Mouse (Mus musculus) embryonic facial prominence, embryonic 14.5 days (tissue): ENCODE results near the gene Gm49378. TPM values are rescaled to one million over a fixed set of nuclear protein-coding genes. Genes with fewer than 3 reads are reported as not detected.
A peak's percentile ranks its signal among the peaks of the same experiment; 100 is the strongest.

Experiments used
- ATAC-seq: fragments of 200-750 bp; cut with Nextera tagmentation; 2 replicates; pipeline ENCODE4 v1.8.0; 2017; ENCODE audit warnings: low read depth, moderate number of reproducible peaks, moderate TSS enrichment
- DNase-seq: peaks from one replicate; pipeline ENCODE4 v3.0.0-alpha.2; 2015; ENCODE audit warnings: low spot score
- H3K27ac ChIP-seq: fragments of 300-500 bp; sonication (generic); replicated peaks from 2 replicates; pipeline ENCODE4 v1.5.1; 2014; ENCODE audit warnings: low read depth, mild to moderate bottlenecking, low read length, moderate library complexity
- H3K27me3 ChIP-seq: fragments of 300-500 bp; sonication (generic); replicated peaks from 2 replicates; pipeline ENCODE4 v1.6.1; 2014; ENCODE audit warnings: low read length; ENCODE audit not compliant: control insufficient read depth, insufficient read depth
- H3K36me3 ChIP-seq: fragments of 300-500 bp; sonication (generic); 2 replicates; pipeline ENCODE4 v1.6.1; 2014; ENCODE audit warnings: low read length, mixed read lengths; ENCODE audit not compliant: control insufficient read depth, insufficient read depth
- H3K4me1 ChIP-seq: fragments of 300-500 bp; sonication (generic); 2 replicates; pipeline ENCODE4 v1.6.1; 2014; ENCODE audit warnings: antibody characterized with exemption, low read length; ENCODE audit not compliant: control insufficient read depth, insufficient read depth
- H3K4me2 ChIP-seq: fragments of 300-500 bp; sonication (generic); 2 replicates; pipeline ENCODE4 v1.6.1; 2014; ENCODE audit warnings: low read depth, mild to moderate bottlenecking, low read length, moderate library complexity, mixed read lengths
- H3K4me3 ChIP-seq: fragments of 300-500 bp; sonication (generic); 2 replicates; pipeline ENCODE4 v1.5.1; 2014; ENCODE audit warnings: low read depth, mild to moderate bottlenecking, low read length
- H3K9ac ChIP-seq: fragments of 300-500 bp; sonication (generic); 2 replicates; pipeline ENCODE4 v1.6.1; 2014; ENCODE audit warnings: low read depth, mild to moderate bottlenecking, low read length, moderate library complexity, mixed read lengths
- H3K9me3 ChIP-seq: fragments of 300-500 bp; sonication (generic); 2 replicates; pipeline ENCODE4 v1.6.1; 2016; ENCODE audit warnings: low read length; ENCODE audit not compliant: control insufficient read depth
- WGBS: fragments of 180-500 bp; shearing (Covaris S2); extraction: QIAGEN DNeasy Blood & Tissue Kit; methylation state at CpG from one replicate; pipeline ENCODE4 v1.1.7; 2014; 5-methylcytosine and 5-hydroxymethylcytosine counted together
- polyA plus RNA-seq: library from polyadenylated mRNA; unstranded; fragments of >200 nt; fragmentation: Nextera tagmentation; extraction: Ambion mirVana; gene quantifications from 2 replicates; pipeline ENCODE4 v1.2.1, GENCODE M21; 2014

The Gm49378 gene
- polyA plus RNA-seq, 1 experiment from 2014 or later = 0.79 TPM

DNA sequence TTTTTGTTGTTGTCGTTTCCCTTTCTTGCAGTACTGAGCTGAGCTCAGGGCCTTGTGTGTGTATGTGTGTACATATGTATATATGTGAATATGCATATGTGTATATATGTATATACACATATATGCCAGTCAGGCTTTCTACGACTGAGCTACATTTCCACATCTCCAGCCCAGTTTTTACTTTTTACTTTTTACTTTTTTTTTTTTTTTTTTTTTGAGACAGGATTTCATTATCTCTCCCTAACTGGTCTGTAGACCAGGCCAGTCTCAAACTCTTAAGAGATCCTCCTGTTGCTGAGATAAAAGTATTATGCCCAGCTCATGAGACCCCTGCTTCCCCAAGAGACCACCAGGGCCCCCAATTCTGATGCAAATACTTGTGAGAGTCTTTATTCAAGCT is 20.9 kb downstream of the Gm49378 start:
- DNase-seq = no peak
- WGBS = 92% methylated on average over 2 of the region's 2 CpGs
- H3K27ac ChIP-seq = no peak overlapping the region

DNA sequence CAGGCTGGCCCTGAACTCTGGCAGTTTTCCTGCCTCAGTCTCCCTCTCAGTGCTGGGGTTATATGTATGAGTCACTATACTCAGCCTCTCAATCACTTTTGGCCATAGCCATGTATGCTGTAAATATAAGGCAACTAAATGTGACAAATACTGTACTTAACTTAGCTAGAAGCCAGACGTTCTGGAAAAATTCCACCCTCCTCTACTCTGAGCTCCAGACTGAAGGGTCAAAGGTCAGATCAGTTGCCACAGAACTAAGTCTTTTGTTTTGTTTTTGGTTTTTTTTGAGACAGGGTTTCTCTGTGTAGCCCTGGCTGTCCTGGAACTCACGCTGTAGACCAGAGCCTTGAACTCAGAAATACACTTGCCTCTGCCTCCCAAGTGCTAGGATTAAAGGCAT is 21.8 kb downstream of the Gm49378 start:
- Histone ChIP-seq H3K36me3 (no peaks in the 10 kb centered on the region), H3K27me3 (no peaks in the 10 kb centered on the region), H3K4me1 (peaks cover 4% of the 10 kb centered on the region; the same call in 1 of the 2 replicates), H3K4me3 (no peak overlapping the region), H3K4me2 (no peak overlapping the region), H3K27ac (no peak overlapping the region), H3K9me3 (no peaks in the 10 kb centered on the region), H3K9ac (no peak overlapping the region)
- 39% methylated on average over 2 of the region's 2 CpGs for WGBS
- no peak for ATAC-seq
- no peak for DNase-seq

More for the DNA sequence above, 20.9 kb downstream of the Gm49378 start:
- Histone ChIP-seq H3K36me3 (no peaks in the 10 kb centered on the region), H3K27me3 (no peaks in the 10 kb centered on the region), H3K9me3 (no peaks in the 10 kb centered on the region), H3K4me3 (no peak overlapping the region), H3K4me2 (no peak overlapping the region), H3K4me1 (peaks cover 4% of the 10 kb centered on the region; the same call in 1 of the 2 replicates), H3K9ac (no peak overlapping the region)
- no peak for ATAC-seq

DNA sequence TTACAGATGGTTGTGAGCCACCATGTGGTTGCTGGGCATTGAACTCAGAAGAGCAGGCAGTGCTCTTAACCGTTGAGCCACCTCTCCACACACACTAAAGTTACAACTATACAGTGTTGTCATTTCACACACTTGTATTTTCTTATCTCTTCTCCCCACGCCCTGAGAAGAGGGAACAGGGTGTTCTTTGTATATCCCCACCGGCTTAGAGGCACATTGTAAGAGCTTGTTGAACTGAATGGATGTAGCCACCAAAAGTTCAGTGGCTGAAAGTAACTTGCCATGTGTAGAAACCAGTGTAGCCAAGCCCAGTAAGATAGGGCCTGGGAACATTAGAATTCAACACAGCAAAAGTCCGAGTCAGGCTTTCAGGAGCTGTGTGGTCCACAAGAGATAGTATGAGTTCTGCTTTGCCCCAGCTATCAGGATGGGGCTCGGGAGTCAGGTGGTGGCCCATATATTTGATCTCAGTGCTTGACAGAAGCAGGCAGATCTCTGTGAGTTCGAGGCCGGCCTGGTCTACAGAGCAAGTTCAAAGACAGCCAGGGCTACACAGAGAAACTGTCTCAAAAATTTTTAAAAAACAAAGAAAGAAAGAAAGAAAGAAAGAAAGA is 23.0 kb downstream of the Gm49378 start:
- Histone ChIP-seq H3K4me2 (no peak overlapping the region), H3K4me1 (peaks cover 4% of the 10 kb centered on the region; the same call in 1 of the 2 replicates), H3K4me3 (no peak overlapping the region), H3K36me3 (0 out of 2 replicates have a peak, but pooled peaks cover 5% of the 10 kb centered on the region), H3K9ac (no peak overlapping the region), H3K27me3 (no peaks in the 10 kb centered on the region), H3K9me3 (no peaks in the 10 kb centered on the region), H3K27ac (no peak overlapping the region)
- ATAC-seq (no peak), DNase-seq (no peak)
- 73% methylated on average over 7 of the region's 7 CpGs for WGBS

DNA sequence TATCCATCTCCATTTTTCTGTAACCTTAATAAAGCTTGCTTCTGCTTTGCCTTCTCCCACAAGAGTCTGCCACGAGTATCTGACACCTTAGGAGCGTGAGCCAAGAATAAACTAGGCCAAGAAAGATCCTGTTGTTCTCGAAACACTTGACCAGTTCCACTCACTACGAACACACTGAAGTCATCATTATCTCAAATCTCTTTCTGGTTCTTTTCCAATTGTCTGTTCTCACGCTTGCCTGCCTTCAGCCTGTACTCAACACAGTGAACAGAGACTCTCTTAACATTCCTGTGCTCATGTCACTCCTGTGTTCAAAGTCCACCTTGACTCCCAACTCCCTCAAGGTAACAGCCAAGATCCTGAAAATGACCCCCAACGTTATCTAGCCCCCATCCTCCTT is 24.3 kb downstream of the Gm49378 start:
- 63% methylated on average over 6 of the region's 6 CpGs for WGBS
- Histone ChIP-seq H3K36me3 (peaks cover 18% of the 10 kb centered on the region), H3K9ac (no peak overlapping the region), H3K4me2 (no peak overlapping the region), H3K27me3 (no peaks in the 10 kb centered on the region), H3K27ac (no peak overlapping the region), H3K4me1 (no peaks in the 10 kb centered on the region), H3K4me3 (no peak overlapping the region), H3K9me3 (no peaks in the 10 kb centered on the region)
- no peak for ATAC-seq
- peak; percentile 8 for DNase-seq

DNA sequence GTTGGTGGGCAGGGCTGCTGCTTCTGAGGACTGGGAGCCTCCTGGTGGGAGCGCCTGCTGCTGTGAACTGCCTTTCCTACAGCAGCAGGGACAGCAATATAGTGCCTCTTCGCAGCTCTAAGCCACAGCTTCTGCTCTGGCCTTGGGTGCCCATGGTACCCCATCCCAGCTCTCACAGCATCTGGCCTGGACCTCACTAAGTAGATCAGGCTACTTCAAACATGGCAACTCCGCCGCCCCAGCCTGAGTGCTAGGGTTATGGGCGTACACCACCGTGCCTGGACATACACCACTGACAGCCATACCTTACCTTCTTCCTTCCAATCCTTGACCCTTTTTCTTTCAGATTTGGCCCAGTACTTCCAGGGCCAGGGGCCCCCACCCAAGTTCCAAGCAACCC is 29.4 kb downstream of the Gm49378 start:
- peaks cover 49% of the 10 kb centered on the region for H3K36me3 ChIP-seq
- H3K4me2 ChIP-seq = no peak overlapping the region
- no peak overlapping the region for H3K27ac ChIP-seq
- WGBS = 94% methylated on average over 6 of the region's 6 CpGs
- H3K27me3 ChIP-seq = no peaks in the 10 kb centered on the region
- no peaks in the 10 kb centered on the region for H3K9me3 ChIP-seq
- H3K4me1 ChIP-seq = peaks cover 4% of the 10 kb centered on the region; the same call in 1 of the 2 replicates
- no peak overlapping the region for H3K9ac ChIP-seq
- ATAC-seq (no peak), DNase-seq (no peak)
- no peak overlapping the region for H3K4me3 ChIP-seq

DNA sequence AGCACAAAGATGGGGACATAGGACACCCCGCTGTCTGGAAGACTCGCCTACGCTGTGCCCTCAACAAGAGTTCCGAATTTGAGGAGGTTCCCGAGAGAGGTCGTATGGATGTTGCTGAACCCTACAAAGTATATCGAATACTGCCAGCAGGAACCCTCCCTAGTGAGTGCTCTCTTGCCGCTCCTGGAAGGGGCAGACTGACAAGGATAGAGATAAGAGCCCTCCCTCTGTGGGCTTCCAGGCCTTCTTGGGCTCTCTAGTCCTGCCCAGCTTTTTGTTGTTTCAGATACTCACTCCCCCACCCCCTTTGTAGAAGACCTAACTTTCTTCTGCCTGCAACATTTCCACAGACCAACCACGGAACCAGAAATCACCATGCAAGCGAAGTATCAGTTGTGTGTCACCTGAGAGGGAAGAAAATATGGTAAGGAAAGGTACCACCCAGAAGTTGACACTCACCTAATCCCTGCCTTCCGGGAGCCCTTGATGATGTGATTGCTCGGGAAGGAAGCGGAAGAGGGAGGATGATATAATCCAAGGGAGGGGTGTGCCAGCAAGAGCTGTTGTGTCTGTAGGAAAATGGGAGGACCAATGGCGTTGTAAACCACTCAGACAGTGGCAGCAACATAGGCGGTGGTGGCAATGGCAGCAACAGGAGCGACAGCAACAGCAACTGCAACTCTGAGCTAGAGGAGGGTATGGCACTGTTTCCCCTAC is 31.8 kb downstream of the Gm49378 start:
- WGBS = 87% methylated on average over 16 of the region's 16 CpGs
- peaks cover 73% of the 10 kb centered on the region for H3K36me3 ChIP-seq
- H3K27me3 ChIP-seq = no peaks in the 10 kb centered on the region

DNA sequence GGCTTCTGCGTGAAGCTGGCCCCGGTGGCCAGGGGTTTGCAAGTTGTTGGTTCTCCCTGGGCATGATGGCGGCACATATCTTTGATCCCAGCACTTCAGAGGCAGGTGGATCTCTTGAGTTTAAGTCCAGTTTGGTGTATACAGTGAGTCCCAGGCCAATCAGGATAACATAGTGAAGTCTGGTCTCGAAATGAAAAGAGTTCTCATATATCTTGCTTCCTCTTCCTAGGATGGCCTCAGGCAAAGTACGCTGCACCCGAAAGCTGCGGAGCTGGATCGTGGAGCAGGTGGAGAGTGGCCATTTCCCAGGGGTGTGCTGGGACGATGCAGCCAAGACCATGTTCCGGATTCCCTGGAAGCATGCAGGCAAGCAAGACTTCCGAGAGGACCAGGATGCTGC is 32.9 kb downstream of the Gm49378 start:
- WGBS = 86% methylated on average over 11 of the region's 11 CpGs
- H3K4me2 ChIP-seq = peak overlapping the region; percentile 59
- no peaks in the 10 kb centered on the region for H3K9me3 ChIP-seq
- H3K27me3 ChIP-seq = no peaks in the 10 kb centered on the region
- ATAC-seq (no peak), DNase-seq (no peak)
- H3K4me3 ChIP-seq = 0 out of 2 replicates have a peak overlapping the region, but pooled peaks have one; percentile 42
- H3K27ac ChIP-seq = 0 out of 2 replicates have a peak overlapping the region, but pooled peaks have one; percentile 24
- H3K9ac ChIP-seq = 0 out of 2 replicates have a peak overlapping the region, but pooled peaks have one; percentile 14
- peaks cover 81% of the 10 kb centered on the region for H3K36me3 ChIP-seq
- H3K4me1 ChIP-seq = peaks cover 4% of the 10 kb centered on the region; the same call in 1 of the 2 replicates

More for the DNA sequence above, 31.8 kb downstream of the Gm49378 start:
- Histone ChIP-seq H3K4me1 (peaks cover 4% of the 10 kb centered on the region; the same call in 1 of the 2 replicates), H3K9ac (no peak overlapping the region), H3K9me3 (no peaks in the 10 kb centered on the region), H3K4me3 (no peak overlapping the region), H3K4me2 (no peak overlapping the region), H3K27ac (no peak overlapping the region)
- ATAC-seq = no peak
- DNase-seq = no peak

DNA sequence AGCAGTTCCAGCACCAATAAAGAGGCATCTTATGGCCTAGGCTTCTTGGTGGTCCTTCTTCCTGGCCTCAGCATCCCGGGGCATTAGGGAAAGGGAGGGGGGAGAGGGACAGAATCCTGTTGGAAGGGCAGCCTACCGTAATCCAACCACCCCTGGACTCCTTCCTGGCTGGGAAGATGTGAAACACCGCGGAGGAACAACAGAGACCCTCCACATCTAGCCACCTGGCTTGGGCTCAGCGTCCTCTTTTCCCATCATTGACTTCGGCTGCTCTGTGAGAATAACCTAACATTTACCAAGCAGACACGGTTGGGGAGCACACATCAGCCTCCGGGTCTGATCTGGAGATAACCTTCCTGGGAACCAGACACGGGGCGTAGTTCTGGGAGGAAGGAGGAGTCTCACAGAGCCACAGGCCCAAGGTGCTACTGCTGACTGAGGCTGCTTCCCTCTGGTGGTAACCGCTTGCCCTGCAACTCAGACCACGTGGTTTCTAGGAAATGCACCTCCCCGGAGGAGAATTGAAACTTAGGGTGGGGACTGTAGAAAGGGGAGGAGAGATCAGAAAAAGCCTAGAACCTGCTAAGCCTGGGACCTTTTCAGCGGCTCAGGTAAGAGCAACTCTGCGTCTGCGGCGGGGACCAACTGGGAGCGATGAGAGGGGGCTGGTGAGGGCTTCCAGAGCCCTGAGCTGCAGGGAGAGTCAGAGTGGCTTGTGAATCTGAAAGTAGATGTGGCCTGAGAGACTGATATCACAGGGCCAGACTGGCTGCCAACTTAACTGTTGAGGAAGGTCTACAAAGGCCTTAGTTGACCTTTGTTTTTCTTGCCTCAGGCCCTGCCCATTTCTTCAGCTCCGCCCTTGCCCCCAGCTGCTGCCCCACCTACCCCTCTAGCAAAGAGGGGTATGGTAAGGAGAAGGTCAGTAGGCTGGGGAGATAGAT is 33.8 kb downstream of the Gm49378 start:
- H3K36me3 ChIP-seq = peaks cover 81% of the 10 kb centered on the region
- ATAC-seq (peak; percentile 95), DNase-seq (peak; percentile 95)
- peak overlapping the region; percentile 42 for H3K4me3 ChIP-seq
- peak overlapping the region; percentile 48 for H3K27ac ChIP-seq
- no peaks in the 10 kb centered on the region for H3K9me3 ChIP-seq
- H3K27me3 ChIP-seq = no peaks in the 10 kb centered on the region
- 18% methylated on average over 19 of the region's 19 CpGs for WGBS
- H3K9ac ChIP-seq = peak overlapping the region; percentile 60
- peak overlapping the region; percentile 59 for H3K4me2 ChIP-seq
- H3K4me1 ChIP-seq = peaks cover 4% of the 10 kb centered on the region; the same call in 1 of the 2 replicates
